Mouse (Mus musculus): Measurements from ENCODE around the gene 9930021J03Rik.

DNA sequence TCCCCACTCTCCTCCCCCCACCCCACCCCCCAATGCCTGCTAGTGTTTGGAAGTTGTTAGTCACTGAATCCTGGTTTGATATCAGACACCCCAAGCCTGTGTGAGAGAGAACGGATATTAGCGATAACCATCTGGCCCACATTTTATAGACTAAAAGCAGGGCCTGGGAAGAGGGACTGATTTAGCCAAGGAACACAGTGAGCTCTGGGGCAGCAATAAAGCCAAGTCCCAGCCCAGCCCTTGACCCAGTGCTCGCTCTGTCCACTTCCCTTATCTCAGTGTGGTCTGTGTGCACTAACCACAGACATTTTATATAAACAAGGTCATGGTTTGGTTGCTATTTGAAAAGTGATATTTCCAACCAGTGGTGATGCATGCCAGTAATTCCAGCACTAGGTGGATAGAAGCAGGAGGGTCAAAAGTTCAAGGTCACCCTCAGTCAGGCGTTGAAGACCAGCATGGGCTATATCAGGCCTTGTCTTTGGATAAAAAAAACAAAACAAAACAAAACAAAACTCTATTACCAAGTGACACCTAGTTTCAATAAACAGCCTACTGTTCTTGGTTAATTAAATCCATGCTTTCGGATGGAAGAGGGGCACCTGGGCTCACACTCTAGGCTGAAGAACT lies 138.7 kb downstream of the 9930021J03Rik start:
- TF ChIP-seq CTCF (IDR thresholded peaks at IDR 0.05; ENCODE audit: extremely low read depth, insufficient read depth, insufficient read length, insufficient replicate concordance) (no peak), POLR2A (IDR thresholded peaks at IDR 0.05; ENCODE audit: low read depth, low read length) (no peak)

Measured in spleen, adult 2 months (tissue).